Mouse (Mus musculus): ENCODE data around the gene Trf. TPM values are rescaled to one million over a fixed set of nuclear protein-coding genes. Genes with fewer than 3 reads are reported as not detected.
"Not testable (repeated sequence)": the region's sequence is repeated elsewhere in the genome, so short reads cannot be mapped to it uniquely, and the experiment has no call there.

Trf gene
- polyA plus RNA-seq, 1 experiment from 2014 or later, result 41.2 TPM

- H3K36me3 ChIP-seq (ENCODE audit: control insufficient read depth, insufficient read depth, low read length), result peaks cover 9% of the 10 kb centered on the region; the same call in 1 of the 2 replicates
- H3K27ac ChIP-seq (ENCODE audit: low read depth, low read length), result peak overlapping the region; percentile 55
- ATAC-seq, result peak; percentile 32; the same call in 1 of the 2 replicates
These were observed 49.9 kb downstream of the Trf start for GRCm38 (mm10) chr9:103180303-103180702.

GRCm38 (mm10) chr9:103175692-103176091 lies 54.6 kb downstream of the Trf start:
- WGBS, result 95% methylated on average over 7 of the region's 7 CpGs
- Histone ChIP-seq H3K27me3 (replicated peaks; ENCODE audit: control insufficient read depth, insufficient read depth, low read length) (no peaks in the 10 kb centered on the region), H3K4me1 (ENCODE audit: control insufficient read depth, insufficient read depth, low read depth, low read length) (peaks cover 10% of the 10 kb centered on the region), H3K4me3 (ENCODE audit: low read length) (no peak overlapping the region), H3K36me3 (ENCODE audit: control insufficient read depth, insufficient read depth, low read length) (peaks cover 10% of the 10 kb centered on the region; the same call in 1 of the 2 replicates), H3K27ac (ENCODE audit: low read depth, low read length) (no peak overlapping the region), H3K4me2 (ENCODE audit: low read length) (no peak overlapping the region), H3K9me3 (ENCODE audit: control insufficient read depth, low read length) (no peaks in the 10 kb centered on the region), H3K9ac (ENCODE audit: low read depth, low read length) (no peak overlapping the region)
- ATAC-seq, result no peak

More at GRCm38 (mm10) chr9:103180303-103180702, 49.9 kb downstream of the Trf start:
- 54% methylated on average over 3 of the region's 3 CpGs for WGBS
- Histone ChIP-seq H3K27me3 (replicated peaks; ENCODE audit: control insufficient read depth, insufficient read depth, low read length) (no peaks in the 10 kb centered on the region), H3K4me3 (ENCODE audit: low read length) (no peak overlapping the region), H3K9me3 (ENCODE audit: control insufficient read depth, low read length) (no peaks in the 10 kb centered on the region), H3K4me2 (ENCODE audit: low read length) (peak overlapping the region; percentile 55), H3K4me1 (ENCODE audit: control insufficient read depth, insufficient read depth, low read depth, low read length) (peaks cover 16% of the 10 kb centered on the region), H3K9ac (ENCODE audit: low read depth, low read length) (no peak overlapping the region)

GRCm38 (mm10) chr9:103174771-103175519 lies 55.3 kb downstream of the Trf start:
- no peaks in the 10 kb centered on the region for H3K27me3 ChIP-seq (replicated peaks; ENCODE audit: control insufficient read depth, insufficient read depth, low read length)
- no peak overlapping the region for H3K9ac ChIP-seq (ENCODE audit: low read depth, low read length)
- no peak overlapping the region for H3K4me3 ChIP-seq (ENCODE audit: low read length)
- peaks cover 3% of the 10 kb centered on the region for H3K4me1 ChIP-seq (ENCODE audit: control insufficient read depth, insufficient read depth, low read depth, low read length)
- H3K9me3 ChIP-seq (ENCODE audit: control insufficient read depth, low read length), result no peaks in the 10 kb centered on the region
- peak; percentile 51; the same call in 1 of the 2 replicates for ATAC-seq
- H3K27ac ChIP-seq (ENCODE audit: low read depth, low read length), result no peak overlapping the region
- no peak overlapping the region for H3K4me2 ChIP-seq (ENCODE audit: low read length)
- 64% methylated on average over 6 of the region's 6 CpGs for WGBS
- peaks cover 10% of the 10 kb centered on the region; the same call in 1 of the 2 replicates for H3K36me3 ChIP-seq (ENCODE audit: control insufficient read depth, insufficient read depth, low read length)

GRCm38 (mm10) chr9:103168771-103169170 lies 61.5 kb downstream of the Trf start:
- Histone ChIP-seq H3K9ac (ENCODE audit: low read depth, low read length) (no peak overlapping the region), H3K27ac (ENCODE audit: low read depth, low read length) (no peak overlapping the region), H3K4me2 (ENCODE audit: low read length) (no peak overlapping the region), H3K4me3 (ENCODE audit: low read length) (no peak overlapping the region), H3K9me3 (ENCODE audit: control insufficient read depth, low read length) (no peaks in the 10 kb centered on the region), H3K27me3 (replicated peaks; ENCODE audit: control insufficient read depth, insufficient read depth, low read length) (no peaks in the 10 kb centered on the region), H3K36me3 (ENCODE audit: control insufficient read depth, insufficient read depth, low read length) (peaks cover 27% of the 10 kb centered on the region), H3K4me1 (ENCODE audit: control insufficient read depth, insufficient read depth, low read depth, low read length) (no peaks in the 10 kb centered on the region)
- WGBS, result 61% methylated on average over 7 of the region's 7 CpGs
- no peak for ATAC-seq

GRCm38 (mm10) chr9:103168046-103168445 lies 62.2 kb downstream of the Trf start:
- H3K9me3 ChIP-seq (ENCODE audit: control insufficient read depth, low read length), result no peaks in the 10 kb centered on the region
- H3K27me3 ChIP-seq (replicated peaks; ENCODE audit: control insufficient read depth, insufficient read depth, low read length), result no peaks in the 10 kb centered on the region
- H3K27ac ChIP-seq (ENCODE audit: low read depth, low read length), result no peak overlapping the region
- H3K36me3 ChIP-seq (ENCODE audit: control insufficient read depth, insufficient read depth, low read length), result peaks cover 30% of the 10 kb centered on the region
- H3K9ac ChIP-seq (ENCODE audit: low read depth, low read length), result no peak overlapping the region
- 52% methylated on average over 6 of the region's 6 CpGs for WGBS
- H3K4me1 ChIP-seq (ENCODE audit: control insufficient read depth, insufficient read depth, low read depth, low read length), result no peaks in the 10 kb centered on the region
- peak; percentile 67 for ATAC-seq
- no peak overlapping the region for H3K4me3 ChIP-seq (ENCODE audit: low read length)
- no peak overlapping the region for H3K4me2 ChIP-seq (ENCODE audit: low read length)

GRCm38 (mm10) chr9:103163806-103164205 lies 66.4 kb downstream of the Trf start:
- Histone ChIP-seq H3K4me1 (ENCODE audit: control insufficient read depth, insufficient read depth, low read depth, low read length) (no peaks in the 10 kb centered on the region), H3K4me2 (ENCODE audit: low read length) (no peak overlapping the region), H3K36me3 (ENCODE audit: control insufficient read depth, insufficient read depth, low read length) (peaks cover 38% of the 10 kb centered on the region), H3K9me3 (ENCODE audit: control insufficient read depth, low read length) (no peaks in the 10 kb centered on the region), H3K4me3 (ENCODE audit: low read length) (no peak overlapping the region), H3K27ac (ENCODE audit: low read depth, low read length) (no peak overlapping the region), H3K9ac (ENCODE audit: low read depth, low read length) (no peak overlapping the region), H3K27me3 (replicated peaks; ENCODE audit: control insufficient read depth, insufficient read depth, low read length) (no peaks in the 10 kb centered on the region)
- WGBS, result 74% methylated on average over 15 of the region's 15 CpGs
- ATAC-seq, result peak; percentile 18; the same call in 1 of the 2 replicates

- not testable (repeated sequence) for H3K36me3 ChIP-seq (ENCODE audit: control insufficient read depth, insufficient read depth, low read length); H3K4me1 ChIP-seq (ENCODE audit: control insufficient read depth, insufficient read depth, low read depth, low read length); H3K9ac ChIP-seq (ENCODE audit: low read depth, low read length); H3K4me2 ChIP-seq (ENCODE audit: low read length); H3K27ac ChIP-seq (ENCODE audit: low read depth, low read length); H3K4me3 ChIP-seq (ENCODE audit: low read length); H3K27me3 ChIP-seq (replicated peaks; ENCODE audit: control insufficient read depth, insufficient read depth, low read length); ATAC-seq; H3K9me3 ChIP-seq (ENCODE audit: control insufficient read depth, low read length)
- WGBS, result 80% methylated on average over 7 of the region's 7 CpGs
These were observed 75.1 kb downstream of the Trf start for GRCm38 (mm10) chr9:103155158-103155557.

GRCm38 (mm10) chr9:103154568-103154967 lies 75.7 kb downstream of the Trf start:
- 91% methylated on average over 2 of the region's 2 CpGs for WGBS
- Histone ChIP-seq H3K9me3 (ENCODE audit: control insufficient read depth, low read length) (no peaks in the 10 kb centered on the region), H3K4me1 (ENCODE audit: control insufficient read depth, insufficient read depth, low read depth, low read length) (peaks cover 6% of the 10 kb centered on the region), H3K4me2 (ENCODE audit: low read length) (no peak overlapping the region), H3K36me3 (ENCODE audit: control insufficient read depth, insufficient read depth, low read length) (peaks cover 7% of the 10 kb centered on the region; the same call in 1 of the 2 replicates), H3K9ac (ENCODE audit: low read depth, low read length) (no peak overlapping the region), H3K4me3 (ENCODE audit: low read length) (no peak overlapping the region), H3K27ac (ENCODE audit: low read depth, low read length) (no peak overlapping the region), H3K27me3 (replicated peaks; ENCODE audit: control insufficient read depth, insufficient read depth, low read length) (no peaks in the 10 kb centered on the region)
- no peak for ATAC-seq
